In genomic region chr4:152202905-152203304, GRCm38 (mm10) we compare ENCODE assay signal across 13 mouse cellular contexts. TPM values are rescaled to one million over a fixed set of nuclear protein-coding genes. Genes with fewer than 3 reads are reported as not detected.
DNase-seq lines count a peak whose midpoint lies in the region; ATAC-seq and TF ChIP-seq lines count a peak whose summit lies in the region.
"Had no signal": no experiment of that assay in that cellular context is flagged by ENCODE, and none has a peak within 500 bp of the region (broad histone marks: within the 10 kb centered on the region; RNA-seq: fewer than 3 reads in every experiment).

No protein-coding gene starts in this region.

- no peak overlapping the region for H3K9ac ChIP-seq in embryonic facial prominence, embryonic 11.5 days (replicated peaks; ENCODE audit: low read length)
- H3K9ac ChIP-seq in kidney, postnatal 0 days (ENCODE audit: low read depth, low read length): no peak overlapping the region
- H3K9ac ChIP-seq: hindbrain, embryonic 13.5 days had no signal

- H3K27me3 ChIP-seq in embryonic facial prominence, embryonic 11.5 days (ENCODE audit: control insufficient read depth, insufficient read depth, low read length): no peaks in the 10 kb centered on the region
- no peaks in the 10 kb centered on the region for H3K27me3 ChIP-seq in embryonic facial prominence, embryonic 10.5 days (replicated peaks; ENCODE audit: low read depth, poor library complexity, severe bottlenecking)
- no peaks in the 10 kb centered on the region for H3K27me3 ChIP-seq in kidney, postnatal 0 days (ENCODE audit: insufficient read depth, low read length)
- H3K27me3 ChIP-seq: CH12.LX had no signal

- no peak for TF ChIP-seq CTCF in kidney, postnatal 0 days (IDR thresholded peaks at IDR 0.05; ENCODE audit: low read depth)

- no peaks in the 10 kb centered on the region for H3K36me3 ChIP-seq in embryonic facial prominence, embryonic 11.5 days (replicated peaks; ENCODE audit: control insufficient read depth, insufficient read depth, low read depth, low read length)
- H3K36me3 ChIP-seq in embryonic facial prominence, embryonic 10.5 days (replicated peaks): no peaks in the 10 kb centered on the region
- no peaks in the 10 kb centered on the region for H3K36me3 ChIP-seq in kidney, postnatal 0 days (ENCODE audit: insufficient read depth, low read length)

- WGBS in embryonic facial prominence, embryonic 11.5 days: 83% methylated on average over 3 of the region's 3 CpGs
- WGBS in embryonic facial prominence, embryonic 10.5 days: 84% methylated on average over 3 of the region's 3 CpGs
- WGBS in kidney, postnatal 0 days: 57% methylated on average over 3 of the region's 3 CpGs

- no peak overlapping the region for H3K4me3 ChIP-seq in embryonic facial prominence, embryonic 11.5 days (ENCODE audit: low read depth, low read length)
- H3K4me3 ChIP-seq in embryonic facial prominence, embryonic 10.5 days: no peak overlapping the region
- H3K4me3 ChIP-seq in kidney, postnatal 0 days (replicated peaks; ENCODE audit: low read depth, low read length): no peak overlapping the region
- H3K4me3 ChIP-seq: hindbrain, embryonic 13.5 days had no signal

- no peaks in the 10 kb centered on the region for H3K9me3 ChIP-seq in embryonic facial prominence, embryonic 11.5 days (replicated peaks; ENCODE audit: control insufficient read depth, low read length)
- no peaks in the 10 kb centered on the region for H3K9me3 ChIP-seq in embryonic facial prominence, embryonic 10.5 days
- H3K9me3 ChIP-seq in kidney, postnatal 0 days (replicated peaks; ENCODE audit: low read length): no peaks in the 10 kb centered on the region
- H3K9me3 ChIP-seq: hindbrain, embryonic 13.5 days had no signal

- no peaks in the 10 kb centered on the region for H3K4me1 ChIP-seq in embryonic facial prominence, embryonic 11.5 days (ENCODE audit: control insufficient read depth, insufficient read depth, low read length)
- peaks cover 36% of the 10 kb centered on the region for H3K4me1 ChIP-seq in embryonic facial prominence, embryonic 10.5 days
- H3K4me1 ChIP-seq in kidney, postnatal 0 days (replicated peaks; ENCODE audit: insufficient read depth, low read length): peaks cover 24% of the 10 kb centered on the region

- H3K27ac ChIP-seq in embryonic facial prominence, embryonic 11.5 days (replicated peaks; ENCODE audit: low read depth, low read length): no peak overlapping the region
- H3K27ac ChIP-seq in embryonic facial prominence, embryonic 10.5 days (replicated peaks): no peak overlapping the region
- peak overlapping the region; percentile 55 for H3K27ac ChIP-seq in kidney, postnatal 0 days
- H3K27ac ChIP-seq: hindbrain, embryonic 13.5 days had no signal

- ATAC-seq in embryonic facial prominence, embryonic 11.5 days (replicated peaks; ENCODE audit: insufficient number of reproducible peaks, low FRiP score, low TSS enrichment, low read depth): peak; percentile 44
- ATAC-seq in kidney, postnatal 0 days (replicated peaks; ENCODE audit: low FRiP score, low read depth): no peak; the same call in 1 of the 2 replicates
- peak; percentile 12 for ATAC-seq in common myeloid progenitor, adult 5-6 weeks (replicated peaks; ENCODE audit: low read depth, poor library complexity, severe bottlenecking)

- DNase-seq in embryonic facial prominence, embryonic 11.5 days (ENCODE audit: low spot score): no peak
- DNase-seq in embryonic facial prominence, embryonic 10.5 days (ENCODE audit: low spot score): no peak
- no peak for DNase-seq in kidney, postnatal 0 days (ENCODE audit: low spot score)
- no peak for DNase-seq in kidney, postnatal 14 days
- peak; percentile 21 to 56 for DNase-seq in natural killer cell, adult 2 months (ENCODE audit: low spot score in 2 of 2)
- DNase-seq in gastrocnemius, adult 18-20 months (ENCODE audit: low spot score): no peak
- no peak for DNase-seq in urinary bladder, postnatal 25 days (ENCODE audit: low spot score)
- DNase-seq: cerebellum, adult 18-20 months had no signal

- no peak overlapping the region for H3K4me2 ChIP-seq in embryonic facial prominence, embryonic 11.5 days (ENCODE audit: low read depth, low read length)
- H3K4me2 ChIP-seq in kidney, postnatal 0 days (ENCODE audit: low read length): no peak overlapping the region
- H3K4me2 ChIP-seq: hindbrain, embryonic 13.5 days had no signal

RNA-seq across cellular contexts. Expression of gene Acot7, which starts 25.0 kb away (rescaled TPM):
- 47.5 and 54.9 TPM in 2 replicates for polyA plus RNA-seq in embryonic facial prominence, embryonic 11.5 days (2014; fragmentation: Nextera tagmentation; extraction: Ambion mirVana)
- 51.8 and 55.5 TPM in 2 replicates for polyA plus RNA-seq in embryonic facial prominence, embryonic 10.5 days (2016; fragmentation: Nextera tagmentation; extraction: Ambion mirVana)
- 56.4 and 63.5 TPM in 2 replicates for polyA plus RNA-seq in kidney, postnatal 0 days (2015; fragmentation: Nextera tagmentation; extraction: Ambion mirVana)
- total RNA-seq in common myeloid progenitor, adult 5-6 weeks (2017): 58.2 and 59.6 TPM in 2 replicates
- total RNA-seq in gastrocnemius, adult 18-20 months (2021): 10 to 100 TPM; 16.2 to 18.8 TPM

RNA-seq across cellular contexts. Expression of gene Hes2, which starts 44.2 kb away (rescaled TPM):
- polyA plus RNA-seq in embryonic facial prominence, embryonic 11.5 days (2014; fragmentation: Nextera tagmentation; extraction: Ambion mirVana): 0.22 and 0.24 TPM in 2 replicates
- 0.11 and 1.0 TPM in 2 replicates for polyA plus RNA-seq in embryonic facial prominence, embryonic 10.5 days (2016; fragmentation: Nextera tagmentation; extraction: Ambion mirVana)
- polyA plus RNA-seq in kidney, postnatal 0 days (2015; fragmentation: Nextera tagmentation; extraction: Ambion mirVana): 0.41 and 0.78 TPM in 2 replicates
- not detected in 2 replicates for total RNA-seq in common myeloid progenitor, adult 5-6 weeks (2017)
- total RNA-seq in gastrocnemius, adult 18-20 months (2021): not detected
- total RNA-seq: CH12.LX; layer of hippocampus, postnatal 36 days had no signal
- polyA plus RNA-seq: spleen, adult 2 months had no signal

RNA-seq across cellular contexts. Expression of gene Espn, which starts 50.7 kb away (rescaled TPM):
- 6.2 and 7.3 TPM in 2 replicates for polyA plus RNA-seq in embryonic facial prominence, embryonic 11.5 days (2014; fragmentation: Nextera tagmentation; extraction: Ambion mirVana)
- 7.5 and 10.3 TPM in 2 replicates for polyA plus RNA-seq in embryonic facial prominence, embryonic 10.5 days (2016; fragmentation: Nextera tagmentation; extraction: Ambion mirVana)
- 32.9 and 35.0 TPM in 2 replicates for polyA plus RNA-seq in kidney, postnatal 0 days (2015; fragmentation: Nextera tagmentation; extraction: Ambion mirVana)
- 1.3 and 1.8 TPM in 2 replicates for total RNA-seq in common myeloid progenitor, adult 5-6 weeks (2017)
- total RNA-seq in gastrocnemius, adult 18-20 months (2021): under 1 TPM; 0.36 to 0.59 TPM

Comparison
In these comparisons a context has a peak if more than half of its experiments do, and no peak if none do; other contexts are left out.
1. DNase-seq: peak in natural killer cell, adult 2 months (2 of 2); none in embryonic facial prominence, embryonic 11.5 days (single experiment), embryonic facial prominence, embryonic 10.5 days (single experiment), kidney, postnatal 0 days (single experiment), kidney, postnatal 14 days (single experiment), gastrocnemius, adult 18-20 months (single experiment) and urinary bladder, postnatal 25 days (single experiment).